Mouse (Mus musculus): ENCODE measurements around the gene Exoc4. TPM values are rescaled to one million over a fixed set of nuclear protein-coding genes. Genes with fewer than 3 reads are reported as not detected.

The Exoc4 gene
- total RNA-seq, 1 experiment from 2014 or later: 54.8 TPM

Other genes with a start within 250 kb of the Exoc4 start
- gene Chchd3, start 188.8 kb upstream of the Exoc4 start, total RNA-seq (2017): 75.3 and 76.9 TPM in 2 replicates

All from neutrophil, adult 5-6 weeks (primary cell).